Mouse (Mus musculus) cerebellum, postnatal 4 days (tissue): Measurements from ENCODE around the gene Snrpb2.
A peak's percentile ranks its signal among the peaks of the same experiment; 100 is the strongest.

Source experiments
- DNase-seq, 2 experiments: peaks; one replicate each; pipeline ENCODE4 v3.0.0; 2022; ENCODE audit warnings: low spot score in 2 of 2, mixed read lengths in 1 of 2

The Snrpb2 gene

GRCm38 (mm10) chr2:143093726-143094125 lies 30.9 kb downstream of the Snrpb2 start:
- DNase-seq = peak; percentile 49 to 64

GRCm38 (mm10) chr2:143094761-143095160 lies 31.9 kb downstream of the Snrpb2 start:
- DNase-seq = no peak

GRCm38 (mm10) chr2:143097170-143097569 lies 34.3 kb downstream of the Snrpb2 start:
- DNase-seq = no peak

DNA sequence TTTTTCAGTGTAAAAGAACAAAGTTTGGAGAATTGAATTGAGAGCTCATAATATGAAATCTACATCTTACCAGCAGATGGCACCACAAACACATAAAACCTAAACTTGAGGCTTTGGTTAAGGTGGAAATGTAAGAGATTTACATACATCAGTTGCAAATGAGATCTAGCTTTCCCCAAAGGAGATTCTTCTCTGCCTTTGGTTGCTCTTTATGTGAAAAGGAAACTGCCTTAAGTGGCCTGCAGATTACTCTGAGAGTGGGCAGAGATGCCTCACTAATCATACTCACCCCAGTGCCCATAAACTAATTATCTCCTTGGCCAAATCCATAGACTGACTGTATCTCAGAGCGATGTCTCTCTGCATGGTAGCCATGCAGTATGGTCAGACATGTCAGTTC lies 51.0 kb downstream of the Snrpb2 start:
- DNase-seq = no peak

DNA sequence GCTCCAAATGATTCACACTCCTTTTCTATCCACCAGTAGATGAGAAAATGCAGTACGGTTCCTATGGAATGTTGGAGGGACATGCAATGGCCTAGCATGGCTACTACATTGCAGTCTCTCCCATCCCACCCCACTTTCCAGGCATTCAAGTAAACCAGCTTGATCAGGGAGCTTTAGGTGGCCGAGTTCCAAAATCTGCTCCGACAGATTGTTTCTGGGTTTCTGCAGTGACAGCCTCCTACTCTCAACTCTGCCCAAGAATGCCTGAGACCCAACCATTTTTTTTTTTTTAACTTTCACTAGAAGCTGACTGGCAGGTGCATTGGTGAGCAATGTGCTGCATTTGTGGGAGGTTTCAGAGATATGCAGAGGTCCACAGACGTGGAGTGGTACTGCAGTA lies 51.9 kb downstream of the Snrpb2 start:
- no peak for DNase-seq

- DNase-seq = peak in 1 of 2 experiments; percentile 19
Observed at GRCm38 (mm10) chr2:143117453-143117852, 54.6 kb downstream of the Snrpb2 start.

DNA sequence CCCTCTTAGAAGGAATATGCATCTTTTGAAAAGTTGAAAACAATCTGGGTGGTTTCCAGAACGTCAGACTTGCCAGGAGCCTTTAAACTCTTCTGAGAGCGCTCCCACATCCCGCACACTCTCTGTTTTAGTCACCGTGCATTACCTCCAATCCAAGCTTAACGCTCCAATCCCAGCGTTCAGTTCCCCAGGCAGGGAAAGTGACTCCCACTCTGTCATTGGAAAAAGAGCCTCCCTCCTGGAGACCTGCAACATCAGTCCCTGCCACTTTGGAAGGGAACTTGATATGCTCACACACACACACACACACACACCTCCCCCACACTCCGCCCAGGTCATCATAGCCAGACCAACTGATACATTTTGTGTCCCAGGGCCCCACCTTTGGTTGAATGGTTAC lies 55.4 kb downstream of the Snrpb2 start:
- no peak for DNase-seq
